Mouse (Mus musculus) heart, embryonic 11.5 days (tissue): ENCODE measurements around the gene Sipa1l2. TPM values are rescaled to one million over a fixed set of nuclear protein-coding genes. Genes with fewer than 3 reads are reported as not detected.

ENCODE experiments used
- ATAC-seq: fragments of 200-750 bp; cut with Nextera tagmentation; replicated peaks from 2 replicates; pipeline ENCODE4 v1.8.0; 2017; ENCODE audit warnings: moderate library complexity; ENCODE audit not compliant: insufficient number of reproducible peaks, low FRiP score, low TSS enrichment
- H3K27ac ChIP-seq: fragments of 300-500 bp; sonication (generic); 2 replicates; pipeline ENCODE4 v1.5.1; 2014; ENCODE audit warnings: mild to moderate bottlenecking, low read depth, low read length
- H3K27me3 ChIP-seq: fragments of 300-500 bp; sonication (generic); 2 replicates; pipeline ENCODE4 v1.6.1; 2014; ENCODE audit warnings: mild to moderate bottlenecking, low read length, mixed read lengths; ENCODE audit not compliant: control insufficient read depth, insufficient read depth
- H3K36me3 ChIP-seq: fragments of 300-500 bp; sonication (generic); 2 replicates; pipeline ENCODE4 v1.6.1; 2014; ENCODE audit warnings: mild to moderate bottlenecking, low read length, moderate library complexity, mixed read lengths; ENCODE audit not compliant: control insufficient read depth, insufficient read depth
- H3K4me1 ChIP-seq: fragments of 300-500 bp; sonication (generic); 2 replicates; pipeline ENCODE4 v1.6.1; 2014; ENCODE audit warnings: low read length; ENCODE audit not compliant: control insufficient read depth, insufficient read depth
- H3K4me2 ChIP-seq: fragments of 300-500 bp; sonication (generic); 2 replicates; pipeline ENCODE4 v1.6.1; 2014; ENCODE audit warnings: mild to moderate bottlenecking, moderate library complexity
- H3K4me3 ChIP-seq: fragments of 300-500 bp; sonication (generic); 2 replicates; pipeline ENCODE4 v1.5.1; 2014; ENCODE audit warnings: low read depth, low read length
- H3K9ac ChIP-seq: fragments of 300-500 bp; sonication (generic); 2 replicates; pipeline ENCODE4 v1.6.1; 2014; ENCODE audit warnings: mild to moderate bottlenecking, low read depth, low read length, moderate library complexity
- H3K9me3 ChIP-seq: fragments of 300-500 bp; sonication (generic); replicated peaks from 2 replicates; pipeline ENCODE4 v1.6.1; 2016; ENCODE audit warnings: low read length; ENCODE audit not compliant: control insufficient read depth
- WGBS: fragments of 180-500 bp; shearing (Covaris S2); extraction: QIAGEN DNeasy Blood & Tissue Kit; methylation state at CpG from one replicate; pipeline ENCODE4 v1.1.7; 2014; ENCODE audit not compliant: insufficient replicate concordance; 5-methylcytosine and 5-hydroxymethylcytosine counted together
- polyA plus RNA-seq: library from polyadenylated mRNA; unstranded; fragments of >200 nt; fragmentation: Nextera tagmentation; extraction: Ambion mirVana; gene quantifications from 2 replicates; pipeline ENCODE4 v1.2.1, GENCODE M21; 2014

Gene Sipa1l2
- polyA plus RNA-seq, 1 experiment from 2014 or later: 16.8 TPM

GRCm38 (mm10) chr8:125419202-125419830 is 150.3 kb downstream of the Sipa1l2 start:
- Histone ChIP-seq H3K27ac (no peak overlapping the region), H3K36me3 (peaks cover 20% of the 10 kb centered on the region; the same call in 1 of the 2 replicates)
- WGBS: 81% methylated on average over 14 of the region's 14 CpGs

GRCm38 (mm10) chr8:125416146-125416545 is 153.5 kb downstream of the Sipa1l2 start:
- WGBS: 62% methylated on average over 6 of the region's 6 CpGs
- no peak overlapping the region for H3K9ac ChIP-seq
- no peak overlapping the region for H3K4me3 ChIP-seq
- no peak overlapping the region for H3K4me2 ChIP-seq
- ATAC-seq: no peak
- no peaks in the 10 kb centered on the region for H3K9me3 ChIP-seq
- no peak overlapping the region for H3K27ac ChIP-seq
- H3K27me3 ChIP-seq: no peaks in the 10 kb centered on the region
- H3K4me1 ChIP-seq: peaks cover 9% of the 10 kb centered on the region
- peaks cover 10% of the 10 kb centered on the region; the same call in 1 of the 2 replicates for H3K36me3 ChIP-seq

More at GRCm38 (mm10) chr8:125419202-125419830, 150.3 kb downstream of the Sipa1l2 start:
- no peak for ATAC-seq
- Histone ChIP-seq H3K4me1 (peaks cover 9% of the 10 kb centered on the region), H3K27me3 (no peaks in the 10 kb centered on the region), H3K4me3 (no peak overlapping the region), H3K4me2 (no peak overlapping the region), H3K9me3 (no peaks in the 10 kb centered on the region), H3K9ac (no peak overlapping the region)

GRCm38 (mm10) chr8:125414651-125415050 is 155.0 kb downstream of the Sipa1l2 start:
- no peak overlapping the region for H3K4me3 ChIP-seq
- no peak for ATAC-seq
- H3K4me2 ChIP-seq: no peak overlapping the region
- peaks cover 8% of the 10 kb centered on the region; the same call in 1 of the 2 replicates for H3K36me3 ChIP-seq
- H3K9ac ChIP-seq: no peak overlapping the region
- H3K27ac ChIP-seq: no peak overlapping the region
- H3K4me1 ChIP-seq: peaks cover 9% of the 10 kb centered on the region
- H3K9me3 ChIP-seq: no peaks in the 10 kb centered on the region
- no peaks in the 10 kb centered on the region for H3K27me3 ChIP-seq
- WGBS: 81% methylated on average over 8 of the region's 8 CpGs

- Histone ChIP-seq H3K4me1 (peaks cover 14% of the 10 kb centered on the region), H3K4me3 (no peak overlapping the region), H3K9ac (0 out of 2 replicates have a peak overlapping the region, but pooled peaks have one; percentile 4), H3K27ac (peak overlapping the region; percentile 25; the same call in 1 of the 2 replicates), H3K27me3 (no peaks in the 10 kb centered on the region), H3K4me2 (no peak overlapping the region), H3K9me3 (no peaks in the 10 kb centered on the region), H3K36me3 (0 out of 2 replicates have a peak, but pooled peaks cover 2% of the 10 kb centered on the region)
- 17% methylated on average over 13 of the region's 13 CpGs for WGBS
- no peak for ATAC-seq
These were observed 156.4 kb downstream of the Sipa1l2 start for GRCm38 (mm10) chr8:125413001-125413909.

- H3K9ac ChIP-seq: no peak overlapping the region
- 72% methylated on average over 5 of the region's 5 CpGs for WGBS
- ATAC-seq: no peak
- no peak overlapping the region for H3K4me2 ChIP-seq
- no peaks in the 10 kb centered on the region for H3K9me3 ChIP-seq
- H3K36me3 ChIP-seq: no peaks in the 10 kb centered on the region
- H3K4me1 ChIP-seq: peaks cover 36% of the 10 kb centered on the region
- H3K27ac ChIP-seq: no peak overlapping the region
- H3K4me3 ChIP-seq: no peak overlapping the region
- no peaks in the 10 kb centered on the region for H3K27me3 ChIP-seq
These were observed 159.0 kb downstream of the Sipa1l2 start for GRCm38 (mm10) chr8:125410646-125411045.

GRCm38 (mm10) chr8:125407672-125408071 is 161.9 kb downstream of the Sipa1l2 start:
- no peak for ATAC-seq
- Histone ChIP-seq H3K27ac (no peak overlapping the region), H3K27me3 (no peaks in the 10 kb centered on the region), H3K36me3 (no peaks in the 10 kb centered on the region), H3K4me1 (peaks cover 27% of the 10 kb centered on the region), H3K4me3 (no peak overlapping the region), H3K9me3 (no peaks in the 10 kb centered on the region), H3K4me2 (no peak overlapping the region), H3K9ac (no peak overlapping the region)
- 45% methylated on average over 9 of the region's 9 CpGs for WGBS

GRCm38 (mm10) chr8:125406453-125406852 is 163.2 kb downstream of the Sipa1l2 start:
- peaks cover 27% of the 10 kb centered on the region for H3K4me1 ChIP-seq
- no peaks in the 10 kb centered on the region for H3K9me3 ChIP-seq
- H3K9ac ChIP-seq: no peak overlapping the region
- H3K4me3 ChIP-seq: no peak overlapping the region
- H3K36me3 ChIP-seq: no peaks in the 10 kb centered on the region
- 34% methylated on average over 5 of the region's 5 CpGs for WGBS
- ATAC-seq: no peak
- H3K27me3 ChIP-seq: no peaks in the 10 kb centered on the region
- H3K27ac ChIP-seq: peak overlapping the region; percentile 2
- no peak overlapping the region for H3K4me2 ChIP-seq

- no peak overlapping the region for H3K4me2 ChIP-seq
- no peaks in the 10 kb centered on the region for H3K36me3 ChIP-seq
- no peak for ATAC-seq
- H3K27me3 ChIP-seq: no peaks in the 10 kb centered on the region
- no peak overlapping the region for H3K27ac ChIP-seq
- H3K9me3 ChIP-seq: no peaks in the 10 kb centered on the region
- H3K4me1 ChIP-seq: peaks cover 8% of the 10 kb centered on the region
- WGBS: 66% methylated on average over 3 of the region's 3 CpGs
- H3K4me3 ChIP-seq: no peak overlapping the region
- no peak overlapping the region for H3K9ac ChIP-seq
These were observed 168.3 kb downstream of the Sipa1l2 start for GRCm38 (mm10) chr8:125401350-125401749.
